Mouse (Mus musculus) Patski (cell line): Measurements from ENCODE around the gene Macrod1. TPM values are rescaled to one million over a fixed set of nuclear protein-coding genes. Genes with fewer than 3 reads are reported as not detected.

Source experiments
- ATAC-seq: fragments of 100-300 bp; one replicate; pipeline ENCODE4 v1.8.0; 2021
- CTCF ChIA-PET: fragments of 350-600 bp; sonication (Branson Sonifier 250); formaldehyde crosslinking; loops from one replicate; lab custom pipeline; 2022; ENCODE audit warnings: inconsistent platforms; lab: Charles Lee
- POLR2A ChIA-PET: fragments of 350-600 bp; sonication (Branson Sonifier 250); formaldehyde crosslinking; loops from one replicate; lab custom pipeline; 2022; ENCODE audit warnings: antibody characterized with exemption, inconsistent platforms; lab: Charles Lee
- DNase-seq: peaks from one replicate; pipeline ENCODE4 v3.0.0-alpha.2; 2011; ENCODE audit warnings: low read depth, low spot score
- H3K27me3 ChIP-seq: fragments of 371-371 bp; one replicate; pipeline ENCODE4 v1.5.1; 2021
- CTCF ChIP-seq: fragments of 100-300 bp; IDR thresholded peaks from one replicate; pipeline ENCODE4 v1.5.1; 2021
- in situ Hi-C: fragments of 300-500 bp; cut with MboI; formaldehyde crosslinking; loops from 3 replicates; pipeline ENCODE4 v1.11.1; 2018; ENCODE audit warnings: low pct_unique_long_range_greater_than_20kb, mixed read lengths
- polyA plus RNA-seq: library from polyadenylated mRNA; unstranded; gene quantifications from one replicate; pipeline ENCODE4 v1.2.3, GENCODE M21; 2021

Macrod1 gene
- polyA plus RNA-seq, 1 experiment from 2014 or later, result 33.9 TPM

GRCm38 (mm10) chr19:7185059-7185458 lies 128.4 kb downstream of the Macrod1 start:
- in situ Hi-C loops, result no loop called here

GRCm38 (mm10) chr19:7185715-7186291 lies 129.2 kb downstream of the Macrod1 start:
- no peak for ATAC-seq

More at GRCm38 (mm10) chr19:7185059-7185458, 128.4 kb downstream of the Macrod1 start:
- CTCF ChIA-PET, result interaction anchor here (1.1 to 1.2 kb wide), 2 partner anchors 9 to 12 kb away, joined by 3 read pairs; no protein-coding TSS in a partner anchor
- no peak for DNase-seq
- no peak for ATAC-seq
- POLR2A ChIA-PET, result no interaction called here
- no peak for TF ChIP-seq CTCF
- H3K27me3 ChIP-seq, result no peaks in the 10 kb centered on the region

GRCm38 (mm10) chr19:7187157-7187556 lies 130.5 kb downstream of the Macrod1 start:
- no peaks in the 10 kb centered on the region for H3K27me3 ChIP-seq
- DNase-seq (no peak), ATAC-seq (no peak)
- ChIA-PET POLR2A (no interaction called here), CTCF (no interaction called here)
- no peak for TF ChIP-seq CTCF
- in situ Hi-C loops, result no loop called here

More at GRCm38 (mm10) chr19:7185715-7186291, 129.2 kb downstream of the Macrod1 start:
- no peak for TF ChIP-seq CTCF
- no peak for DNase-seq
- in situ Hi-C loops, result no loop called here
- POLR2A ChIA-PET, result no interaction called here
- CTCF ChIA-PET, result interaction anchor here (1.1 to 1.2 kb wide), 2 partner anchors 10 to 13 kb away, joined by 3 read pairs; no protein-coding TSS in a partner anchor
- no peaks in the 10 kb centered on the region for H3K27me3 ChIP-seq

GRCm38 (mm10) chr19:7189026-7189425 lies 132.4 kb downstream of the Macrod1 start:
- no peaks in the 10 kb centered on the region for H3K27me3 ChIP-seq
- POLR2A ChIA-PET, result no interaction called here
- in situ Hi-C loops, result no loop called here
- TF ChIP-seq CTCF, result no peak
- CTCF ChIA-PET, result interaction anchor here (8.0 kb wide), 1 partner anchor 9 kb away, joined by 51 read pairs; no protein-coding TSS in a partner anchor
- ATAC-seq (no peak), DNase-seq (no peak)

GRCm38 (mm10) chr19:7190986-7191385 lies 134.4 kb downstream of the Macrod1 start:
- TF ChIP-seq CTCF, result no peak
- in situ Hi-C loops, result no loop called here
- ATAC-seq, result no peak
- POLR2A ChIA-PET, result interaction anchor here (0.5 to 1.5 kb wide), 5 partner anchors 9 to 123 kb away, joined by 3 to 5 read pairs (median 3); no protein-coding TSS in a partner anchor
- no peaks in the 10 kb centered on the region for H3K27me3 ChIP-seq
- CTCF ChIA-PET, result interaction anchor here (0.9 to 8.0 kb wide), 3 partner anchors 11 to 135 kb away, joined by 3 to 51 read pairs (median 3); no protein-coding TSS in a partner anchor
- no peak for DNase-seq

- no peaks in the 10 kb centered on the region for H3K27me3 ChIP-seq
- ATAC-seq, result no peak
- CTCF ChIA-PET, result interaction anchor here (0.9 to 8.0 kb wide), 3 partner anchors 11 to 136 kb away, joined by 3 to 51 read pairs (median 3); no protein-coding TSS in a partner anchor
- in situ Hi-C loops, result no loop called here
- no peak for DNase-seq
- POLR2A ChIA-PET, result interaction anchor here (0.5 to 1.5 kb wide), 7 partner anchors 10 to 126 kb away, joined by 3 to 4 read pairs (median 3); no protein-coding TSS in a partner anchor
- no peak for TF ChIP-seq CTCF
These were observed 135.0 kb downstream of the Macrod1 start for GRCm38 (mm10) chr19:7191639-7192038.

GRCm38 (mm10) chr19:7192561-7192967 lies 136.0 kb downstream of the Macrod1 start:
- ChIA-PET CTCF (interaction anchor here (0.8 to 8.0 kb wide), 4 partner anchors 11 to 57 kb away, joined by 3 to 51 read pairs (median 4); no protein-coding TSS in a partner anchor), POLR2A (interaction anchor here (0.8 to 1.5 kb wide), 3 partner anchors 11 to 126 kb away, joined by 3 to 4 read pairs (median 3); no protein-coding TSS in a partner anchor)
- no peak for TF ChIP-seq CTCF
- peak; percentile 12 for ATAC-seq
- in situ Hi-C loops, result no loop called here
- no peaks in the 10 kb centered on the region for H3K27me3 ChIP-seq
- DNase-seq, result no peak

GRCm38 (mm10) chr19:7195900-7196728 lies 139.5 kb downstream of the Macrod1 start:
- no peak for DNase-seq
- POLR2A ChIA-PET, result interaction anchor here (2.4 kb wide), 1 partner anchor 10 kb away, joined by 7 read pairs; the partner anchor contains the start of gene Otub1
- peak; percentile 13 for ATAC-seq
- no peak for TF ChIP-seq CTCF
- H3K27me3 ChIP-seq, result no peaks in the 10 kb centered on the region
- in situ Hi-C loops, result no loop called here
- CTCF ChIA-PET, result interaction anchor here (0.8 to 8.0 kb wide), 5 partner anchors 9 to 138 kb away, joined by 3 to 51 read pairs (median 4); partner anchors contain the start of gene Otub1

GRCm38 (mm10) chr19:7196741-7197270 lies 140.2 kb downstream of the Macrod1 start:
- no peak for DNase-seq
- no peak for ATAC-seq
- POLR2A ChIA-PET, result interaction anchor here (2.4 kb wide), 1 partner anchor 9 kb away, joined by 7 read pairs; the partner anchor contains the start of gene Otub1
- in situ Hi-C loops, result no loop called here
- TF ChIP-seq CTCF, result no peak
- H3K27me3 ChIP-seq, result no peaks in the 10 kb centered on the region
- CTCF ChIA-PET, result interaction anchor here (0.8 to 8.0 kb wide), 6 partner anchors 9 to 138 kb away, joined by 3 to 51 read pairs (median 4); partner anchors contain the start of gene Otub1
